Mouse (Mus musculus): ENCODE data around the gene Ang2.

DNA sequence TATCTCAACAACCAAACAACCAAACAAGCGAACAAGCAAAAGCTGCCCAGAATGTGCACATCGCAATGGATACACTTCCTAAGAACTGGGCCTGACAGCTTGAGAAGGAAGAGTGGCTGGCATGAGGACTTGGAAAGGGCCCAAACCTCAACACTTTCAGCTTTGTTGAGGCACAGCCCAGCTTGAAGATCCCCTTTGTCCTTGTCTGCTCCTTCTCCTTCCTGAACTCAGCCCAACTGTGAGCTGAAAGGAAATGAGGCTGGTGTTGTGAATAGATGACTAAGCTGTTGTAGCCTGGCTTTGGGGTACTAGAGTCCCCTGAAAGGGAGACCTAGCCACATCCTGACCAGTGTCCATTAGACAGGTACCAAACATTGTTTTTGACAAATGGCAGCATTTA, 1.1 kb upstream of the Ang2 start:
- TF ChIP-seq POLR2A (IDR thresholded peaks at IDR 0.05; ENCODE audit: insufficient read length, low read depth) (no peak), USF1 (IDR thresholded peaks at IDR 0.05; ENCODE audit: low read depth) (no peak), MYOG (IDR thresholded peaks at IDR 0.05; ENCODE audit: control insufficient read depth in 1 of 3, insufficient read depth in 1 of 3, insufficient read length in 2 of 3, low read depth in 2 of 3) (no peak), POLR2AphosphoS2 (IDR thresholded peaks at IDR 0.05; ENCODE audit: insufficient read length, low read depth) (no peak), MAX (IDR thresholded peaks at IDR 0.05; ENCODE audit: low read depth) (no peak), TCF12 (IDR thresholded peaks at IDR 0.05; ENCODE audit: insufficient read depth, poor library complexity, severe bottlenecking) (no peak), REST (IDR thresholded peaks at IDR 0.05; ENCODE audit: insufficient read depth, insufficient read length) (no peak), MYOD1 (IDR thresholded peaks at IDR 0.05; ENCODE audit: control insufficient read depth in 1 of 3, insufficient read length in 2 of 3, low read depth in 2 of 3) (no peak), E2F4 (IDR thresholded peaks at IDR 0.05; ENCODE audit: insufficient read depth) (no peak)

Data from myocyte (in vitro differentiated cells).